Mouse (Mus musculus) MEL (cell line): ENCODE data around the gene Ctdspl. TPM values are rescaled to one million over a fixed set of nuclear protein-coding genes. Genes with fewer than 3 reads are reported as not detected.

ENCODE experiments used
- DNase-seq: peaks from one replicate; pipeline ENCODE4 v3.0.0; 2011; ENCODE audit warnings: low read depth, low spot score
- H3K27ac ChIP-seq: 2 replicates; pipeline ENCODE4 v1.5.1; 2012; ENCODE audit warnings: low read depth, mild to moderate bottlenecking, control low read depth, low read length, moderate library complexity; ENCODE audit not compliant: control insufficient read depth
- H3K27me3 ChIP-seq, 2 experiments: fragments of 150-350 bp in 1 of 2; sonication (generic) in 1 of 2; 2 replicates each; pipeline ENCODE4 v1.6.1; 2012; ENCODE audit warnings: low read length in 2 of 2, mild to moderate bottlenecking in 2 of 2, improper control_type of control experiment in 1 of 2, moderate library complexity in 1 of 2; ENCODE audit not compliant: insufficient read depth in 2 of 2, control insufficient read depth in 1 of 2
- H3K36me3 ChIP-seq, 2 experiments: 2 replicates each; pipeline ENCODE4 v1.6.1; 2012 to 2014; ENCODE audit warnings: low read length in 2 of 2, improper control_type of control experiment in 1 of 2, inconsistent platforms in 1 of 2, mild to moderate bottlenecking in 1 of 2; ENCODE audit not compliant: insufficient read depth in 2 of 2, control insufficient read depth in 1 of 2
- H3K4me1 ChIP-seq, 2 experiments: fragments of 150-350 bp in 1 of 2; sonication (generic) in 1 of 2; 2 replicates each; pipeline ENCODE4 v1.6.1; 2012; ENCODE audit warnings: low read length in 2 of 2, improper control_type of control experiment in 1 of 2, mild to moderate bottlenecking in 1 of 2; ENCODE audit not compliant: insufficient read depth in 2 of 2, control insufficient read depth in 1 of 2
- H3K4me3 ChIP-seq, 2 experiments: fragments of 150-350 bp in 1 of 2; sonication (generic) in 1 of 2; 2 replicates each; pipeline ENCODE4 v1.5.1; 2012; ENCODE audit warnings: low read depth in 2 of 2, low read length in 2 of 2, mild to moderate bottlenecking in 2 of 2, moderate library complexity in 2 of 2, control low read depth in 1 of 2, improper control_type of control experiment in 1 of 2; ENCODE audit not compliant: control insufficient read depth in 1 of 2, insufficient read depth in 1 of 2
- H3K79me2 ChIP-seq: 2 replicates; pipeline ENCODE4 v1.6.1; 2012; ENCODE audit warnings: mild to moderate bottlenecking, low read length, moderate library complexity; ENCODE audit not compliant: control insufficient read depth, poor library complexity, insufficient read depth
- H3K9ac ChIP-seq: 2 replicates; pipeline ENCODE4 v1.6.1; 2012; ENCODE audit warnings: low read depth, mild to moderate bottlenecking, control low read depth, low read length, moderate library complexity; ENCODE audit not compliant: control insufficient read depth, poor library complexity, severe bottlenecking
- H3K9me3 ChIP-seq: fragments of 150-350 bp; sonication (generic); replicated peaks from 2 replicates; pipeline ENCODE4 v1.6.1; 2012; ENCODE audit warnings: mild to moderate bottlenecking, low read length, improper control_type of control experiment, moderate library complexity; ENCODE audit not compliant: insufficient read depth
- BHLHE40 ChIP-seq: IDR thresholded peaks from 2 replicates; pipeline ENCODE4 v1.6.1; 2012; ENCODE audit warnings: low read depth, mild to moderate bottlenecking, inconsistent platforms, low read length, improper control_type of control experiment, borderline replicate concordance
- CHD1 ChIP-seq: IDR thresholded peaks from 2 replicates; pipeline ENCODE4 v1.6.1; 2012; ENCODE audit warnings: low read depth, mild to moderate bottlenecking, inconsistent platforms, low read length, improper control_type of control experiment
- E2F4 ChIP-seq: IDR thresholded peaks from 2 replicates; pipeline ENCODE4 v1.6.1; 2011; ENCODE audit warnings: low read depth, low read length, improper control_type of control experiment, borderline replicate concordance
- ELF1 ChIP-seq: IDR thresholded peaks from 2 replicates; pipeline ENCODE4 v1.6.1; 2014; ENCODE audit warnings: low read depth, mild to moderate bottlenecking, inconsistent platforms, low read length, improper control_type of control experiment, moderate library complexity
- EP300 ChIP-seq, 2 experiments: IDR thresholded peaks; 2 replicates each; pipeline ENCODE4 v1.6.1; 2011; ENCODE audit warnings: improper control_type of control experiment in 2 of 2, low read length in 2 of 2, low read depth in 1 of 2, mild to moderate bottlenecking in 1 of 2
- ETS1 ChIP-seq: IDR thresholded peaks from 2 replicates; pipeline ENCODE4 v1.6.1; 2012; ENCODE audit warnings: low read depth, mild to moderate bottlenecking, inconsistent platforms, low read length, improper control_type of control experiment, moderate library complexity
- GABPA ChIP-seq: IDR thresholded peaks from 2 replicates; pipeline ENCODE4 v1.6.1; 2012; ENCODE audit warnings: low read depth, mild to moderate bottlenecking, inconsistent platforms, low read length, improper control_type of control experiment, moderate library complexity
- GATA1 ChIP-seq: IDR thresholded peaks from 2 replicates; pipeline ENCODE4 v1.6.1; 2011; ENCODE audit warnings: low read depth, low read length, improper control_type of control experiment
- HCFC1 ChIP-seq: IDR thresholded peaks from 2 replicates; pipeline ENCODE4 v1.6.1; 2012; ENCODE audit warnings: low read depth, mild to moderate bottlenecking, inconsistent platforms, low read length, improper control_type of control experiment, moderate library complexity
- KAT2A ChIP-seq: conservative IDR thresholded peaks from 2 replicates; pipeline ENCODE4 v1.6.1; 2012; ENCODE audit warnings: low read depth, low read length, improper control_type of control experiment, inconsistent platforms
- MAZ ChIP-seq: IDR thresholded peaks from 2 replicates; pipeline ENCODE4 v1.6.1; 2012; ENCODE audit warnings: low read depth, mild to moderate bottlenecking, inconsistent platforms, low read length, improper control_type of control experiment
- MXI1 ChIP-seq: IDR thresholded peaks from 2 replicates; pipeline ENCODE4 v1.6.1; 2011; ENCODE audit warnings: mild to moderate bottlenecking, low read depth, low read length, improper control_type of control experiment
- NELFE ChIP-seq: IDR thresholded peaks from 2 replicates; pipeline ENCODE4 v1.6.1; 2011; ENCODE audit warnings: low read depth, low read length, improper control_type of control experiment
- POLR2AphosphoS5 ChIP-seq: IDR thresholded peaks from 2 replicates; pipeline ENCODE4 v1.6.1; 2012; ENCODE audit warnings: low read depth, borderline replicate concordance, mild to moderate bottlenecking, inconsistent platforms, low read length, moderate library complexity, mixed read lengths
- RCOR1 ChIP-seq: IDR thresholded peaks from 2 replicates; pipeline ENCODE4 v1.6.1; 2012; ENCODE audit warnings: low read depth, mild to moderate bottlenecking, inconsistent platforms, low read length, improper control_type of control experiment
- SMC3 ChIP-seq: IDR thresholded peaks from 2 replicates; pipeline ENCODE4 v1.6.1; 2011; ENCODE audit warnings: low read depth, low read length, improper control_type of control experiment
- TAL1 ChIP-seq: IDR thresholded peaks from 2 replicates; pipeline ENCODE4 v1.6.1; 2012; ENCODE audit warnings: mild to moderate bottlenecking, inconsistent platforms, low read length, moderate library complexity, mixed read lengths
- TCF12 ChIP-seq: IDR thresholded peaks from 2 replicates; pipeline ENCODE4 v1.6.1; 2014; ENCODE audit warnings: low read depth, mild to moderate bottlenecking, inconsistent platforms, low read length, improper control_type of control experiment, moderate library complexity
- ZC3H11A ChIP-seq: IDR thresholded peaks from 2 replicates; pipeline ENCODE4 v1.6.1; 2012; ENCODE audit warnings: low read depth, mild to moderate bottlenecking, inconsistent platforms, low read length, improper control_type of control experiment
- ZKSCAN1 ChIP-seq: IDR thresholded peaks from 2 replicates; pipeline ENCODE4 v1.6.1; 2012; ENCODE audit warnings: low read depth, mild to moderate bottlenecking, inconsistent platforms, low read length, improper control_type of control experiment, moderate library complexity
- ZMIZ1 ChIP-seq: IDR thresholded peaks from 2 replicates; pipeline ENCODE4 v1.6.1; 2012; ENCODE audit warnings: low read depth, mild to moderate bottlenecking, inconsistent platforms, low read length, improper control_type of control experiment, moderate library complexity
- ZNF384 ChIP-seq: IDR thresholded peaks from 2 replicates; pipeline ENCODE4 v1.6.1; 2012; ENCODE audit warnings: low read depth, mild to moderate bottlenecking, inconsistent platforms, low read length, improper control_type of control experiment
- polyA plus RNA-seq, 2 experiments: library from polyadenylated mRNA; stranded (reverse) in 1 of 2; unstranded in 1 of 2; fragments of >175 nt in 1 of 2; fragments of >200 nt in 1 of 2; gene quantifications; 2 replicates each; pipeline versions ENCODE4 v1.2.1 to v1.2.4; 2012; ENCODE audit warnings: low replicate concordance in 2 of 2, low read depth in 1 of 2; ENCODE audit not compliant: insufficient read length in 2 of 2, insufficient read depth in 1 of 2, missing spikeins in 1 of 2
- total RNA-seq: library from RNA; depleted of rRNA; stranded (reverse); fragments of 300-350 nt; gene quantifications from 2 replicates; pipeline ENCODE4 v1.2.3, GENCODE M21; 2012

Ctdspl gene
- total and polyA plus RNA-seq, 3 experiments = 15.3 to 20.7 TPM; not detected in 1

- TF ChIP-seq ZNF384 (no peak), ZMIZ1 (0 out of 2 replicates have a peak, but pooled peaks have one; percentile 47)
Measured at GRCm38 (mm10) chr9:119048182-119048903, 122.1 kb downstream of the Ctdspl start (continued).

GRCm38 (mm10) chr9:119051158-119051557 lies 124.9 kb downstream of the Ctdspl start:
- no peaks in the 10 kb centered on the region; the same call in 1 of the 2 replicates for H3K79me2 ChIP-seq
- H3K9ac ChIP-seq = no peak overlapping the region
- peaks cover 0 to 16% of the 10 kb centered on the region in 2 experiments; a peak in 2 of 4 replicates for H3K36me3 ChIP-seq
- H3K27me3 ChIP-seq = no peaks in the 10 kb centered on the region
- no peak for TF ChIP-seq KAT2A
- TF ChIP-seq ZMIZ1 = no peak
- TF ChIP-seq RCOR1 = no peak
- TF ChIP-seq ZC3H11A = no peak
- TF ChIP-seq GATA1 = no peak
- TF ChIP-seq ZKSCAN1 = no peak
- no peak for TF ChIP-seq TAL1
- TF ChIP-seq EP300 (IDR thresholded peaks at IDR 0.05; ENCODE audit: low read depth in 1 of 2, low read length in 2 of 2) = no peak
- no peak for TF ChIP-seq ZNF384
- no peak for TF ChIP-seq MAZ
- no peak for TF ChIP-seq BHLHE40
- no peak for TF ChIP-seq POLR2AphosphoS5
- no peak for TF ChIP-seq SMC3
- TF ChIP-seq ETS1 = no peak
- H3K4me3 ChIP-seq = no peak overlapping the region
- DNase-seq = no peak
- no peak overlapping the region for H3K27ac ChIP-seq
- peaks cover 11 to 20% of the 10 kb centered on the region in 2 experiments for H3K4me1 ChIP-seq
- H3K9me3 ChIP-seq = no peaks in the 10 kb centered on the region

- Histone ChIP-seq H3K9me3 (no peaks in the 10 kb centered on the region), H3K4me1 (peaks cover 11 to 20% of the 10 kb centered on the region in 2 experiments), H3K4me3 (peak within 1 kb of the TSS; percentile 67 to 86), H3K27ac (no peak within 1 kb of the TSS; the same call in 1 of the 2 replicates), H3K27me3 (no peaks in the 10 kb centered on the region), H3K9ac (peak within 1 kb of the TSS; percentile 69), H3K79me2 (no peaks in the 10 kb centered on the region; the same call in 1 of the 2 replicates), H3K36me3 (peaks cover 0 to 16% of the 10 kb centered on the region in 2 experiments; a peak in 2 of 4 replicates)
- TF ChIP-seq MXI1 (peak; percentile 57; the same call in 1 of the 2 replicates), EP300 (IDR thresholded peaks at IDR 0.05; ENCODE audit: low read depth in 1 of 2, low read length in 2 of 2) (0 out of 4 replicates have a peak, but pooled peaks of 1 of the 2 experiments have one; percentile 16), ELF1 (0 out of 2 replicates have a peak, but pooled peaks have one; percentile 8), MAZ (peak; percentile 37; the same call in 1 of the 2 replicates), BHLHE40 (no peak), TCF12 (0 out of 2 replicates have a peak, but pooled peaks have one; percentile 22), HCFC1 (0 out of 2 replicates have a peak, but pooled peaks have one; percentile 44), GABPA (no peak), NELFE (0 out of 2 replicates have a peak, but pooled peaks have one; percentile 17), E2F4 (no peak), CHD1 (no peak)
- DNase-seq = peak; percentile 75
Measured at GRCm38 (mm10) chr9:119052154-119052944, 126.1 kb downstream of the Ctdspl start, which contains the start of gene Vill. Gene Vill (plus strand): TSS chr9:119052778.
